Mouse (Mus musculus) cortical plate, adult 2 months (tissue): Measurements from ENCODE around the gene Sumo2.

Experiments used
- CTCF ChIP-seq: fragments of 200-500 bp; IDR thresholded peaks from 2 replicates; pipeline ENCODE4 v1.5.1; 2011; ENCODE audit warnings: mild to moderate bottlenecking, control low read depth, low read length; ENCODE audit not compliant: insufficient read depth; ENCODE audit errors: extremely low read depth
- POLR2A ChIP-seq: fragments of 200-500 bp; IDR thresholded peaks from 2 replicates; pipeline ENCODE4 v1.6.1; 2011; ENCODE audit warnings: mild to moderate bottlenecking, low read length, control low read depth; ENCODE audit not compliant: insufficient read depth; ENCODE audit errors: extremely low read depth

DNA sequence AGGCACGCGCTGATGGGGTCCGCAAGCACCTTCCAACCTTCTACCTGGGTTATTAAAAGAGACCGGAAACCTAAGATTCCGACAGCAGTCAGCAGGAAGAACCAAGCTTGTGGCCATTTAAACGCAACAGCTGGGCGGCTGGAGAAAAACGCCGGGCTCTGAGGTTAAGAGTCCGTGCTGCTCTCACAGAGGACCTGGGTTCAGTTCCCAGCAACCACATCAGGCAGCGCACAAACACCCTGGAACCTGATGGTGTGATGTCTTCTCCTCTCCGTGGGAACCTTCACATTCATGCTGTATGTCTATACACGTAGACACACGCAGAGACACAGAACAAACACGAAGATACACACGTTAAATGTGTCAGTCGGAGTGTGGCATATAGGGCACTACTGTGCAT is 19.6 kb upstream of the Sumo2 start:
- TF ChIP-seq POLR2A (no peak), CTCF (no peak)
